Mouse (Mus musculus): Measurements from ENCODE around the gene Wdr11. TPM values are rescaled to one million over a fixed set of nuclear protein-coding genes. Genes with fewer than 3 reads are reported as not detected.
A peak's percentile ranks its signal among the peaks of the same experiment; 100 is the strongest.

The Wdr11 gene
- polyA plus RNA-seq, 1 experiment from 2014 or later = 37.0 TPM

DNA sequence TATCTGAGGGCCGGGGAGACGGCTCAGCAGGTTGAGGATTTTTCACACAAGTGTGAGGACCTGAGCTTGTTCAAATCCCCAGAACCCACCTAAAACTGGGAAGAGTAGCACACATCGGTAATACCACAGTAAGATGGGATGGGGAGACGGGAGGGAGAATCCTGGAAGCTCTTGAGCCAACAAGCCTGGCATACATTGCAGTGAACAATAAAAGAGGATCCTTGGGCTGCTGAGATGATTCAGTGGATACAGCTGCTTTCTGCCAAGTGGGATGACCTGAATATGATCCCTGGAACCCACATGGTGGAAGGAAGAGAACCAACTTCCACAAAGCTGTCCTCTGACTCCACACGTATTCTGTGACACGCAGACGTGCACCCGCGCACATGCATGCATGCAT is 68.9 kb downstream of the Wdr11 start:
- 77% methylated on average over 9 of the region's 9 CpGs for WGBS
- Histone ChIP-seq H3K27me3 (replicated peaks; ENCODE audit: control insufficient read depth, insufficient read depth, low read length) (no peaks in the 10 kb centered on the region), H3K4me1 (ENCODE audit: control insufficient read depth, insufficient read depth, low read length) (peaks cover 18% of the 10 kb centered on the region), H3K27ac (ENCODE audit: low read length) (no peak overlapping the region), H3K36me3 (ENCODE audit: control insufficient read depth, insufficient read depth, low read length) (no peaks in the 10 kb centered on the region), H3K9me3 (ENCODE audit: control insufficient read depth, low read length) (no peaks in the 10 kb centered on the region), H3K9ac (ENCODE audit: low read depth, low read length) (no peak overlapping the region), H3K4me2 (ENCODE audit: low read depth, low read length) (no peak overlapping the region), H3K4me3 (ENCODE audit: low read length) (no peak overlapping the region)
- no peak for ATAC-seq

- Histone ChIP-seq H3K9ac (ENCODE audit: low read depth, low read length) (no peak overlapping the region), H3K4me1 (ENCODE audit: control insufficient read depth, insufficient read depth, low read length) (peaks cover 18% of the 10 kb centered on the region), H3K27ac (ENCODE audit: low read length) (peak overlapping the region; percentile 8; the same call in 1 of the 2 replicates), H3K27me3 (replicated peaks; ENCODE audit: control insufficient read depth, insufficient read depth, low read length) (no peaks in the 10 kb centered on the region), H3K9me3 (ENCODE audit: control insufficient read depth, low read length) (no peaks in the 10 kb centered on the region), H3K4me2 (ENCODE audit: low read depth, low read length) (no peak overlapping the region), H3K36me3 (ENCODE audit: control insufficient read depth, insufficient read depth, low read length) (no peaks in the 10 kb centered on the region), H3K4me3 (ENCODE audit: low read length) (no peak overlapping the region)
- WGBS = 73% methylated on average over 16 of the region's 16 CpGs
- ATAC-seq = no peak
Measured at GRCm38 (mm10) chr7:129662051-129662789, 70.6 kb downstream of the Wdr11 start.

- Histone ChIP-seq H3K36me3 (ENCODE audit: control insufficient read depth, insufficient read depth, low read length) (no peaks in the 10 kb centered on the region), H3K27me3 (replicated peaks; ENCODE audit: control insufficient read depth, insufficient read depth, low read length) (no peaks in the 10 kb centered on the region), H3K9ac (ENCODE audit: low read depth, low read length) (peak overlapping the region; percentile 60), H3K4me3 (ENCODE audit: low read length) (0 out of 2 replicates have a peak overlapping the region, but pooled peaks have one; percentile 2), H3K9me3 (ENCODE audit: control insufficient read depth, low read length) (no peaks in the 10 kb centered on the region), H3K4me1 (ENCODE audit: control insufficient read depth, insufficient read depth, low read length) (peaks cover 21% of the 10 kb centered on the region), H3K27ac (ENCODE audit: low read length) (peak overlapping the region; percentile 95), H3K4me2 (ENCODE audit: low read depth, low read length) (peak overlapping the region; percentile 37; the same call in 1 of the 2 replicates)
- ATAC-seq = peak; percentile 95
- WGBS = 16% methylated on average over 12 of the region's 12 CpGs
Measured at GRCm38 (mm10) chr7:129663781-129664505, 72.3 kb downstream of the Wdr11 start.

- Histone ChIP-seq H3K9me3 (ENCODE audit: control insufficient read depth, low read length) (no peaks in the 10 kb centered on the region), H3K4me3 (ENCODE audit: low read length) (no peak overlapping the region), H3K36me3 (ENCODE audit: control insufficient read depth, insufficient read depth, low read length) (no peaks in the 10 kb centered on the region), H3K9ac (ENCODE audit: low read depth, low read length) (no peak overlapping the region), H3K27ac (ENCODE audit: low read length) (no peak overlapping the region), H3K4me1 (ENCODE audit: control insufficient read depth, insufficient read depth, low read length) (peaks cover 17% of the 10 kb centered on the region), H3K27me3 (replicated peaks; ENCODE audit: control insufficient read depth, insufficient read depth, low read length) (no peaks in the 10 kb centered on the region), H3K4me2 (ENCODE audit: low read depth, low read length) (no peak overlapping the region)
- ATAC-seq = no peak
- 84% methylated on average over 3 of the region's 3 CpGs for WGBS
Measured at GRCm38 (mm10) chr7:129665411-129665810, 73.7 kb downstream of the Wdr11 start.

DNA sequence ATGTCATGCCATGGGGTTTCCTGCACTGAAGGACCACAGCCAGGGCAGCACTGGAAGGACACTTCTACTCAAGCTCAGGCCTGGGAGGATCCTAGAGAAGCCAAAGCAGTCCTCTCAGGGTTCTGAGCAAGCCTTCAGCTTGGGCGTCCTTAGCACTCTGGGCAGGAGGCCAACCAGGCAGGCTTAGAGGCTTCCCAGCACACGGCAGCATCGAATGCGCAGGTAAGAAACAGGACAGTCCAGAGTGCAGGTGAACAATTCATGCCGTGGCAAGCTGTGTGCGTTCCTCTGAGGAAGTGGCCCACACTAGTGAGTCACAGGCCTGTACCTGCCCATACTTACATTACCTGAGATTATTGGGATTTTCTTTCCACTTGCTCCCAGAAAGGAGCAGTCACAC is 74.3 kb downstream of the Wdr11 start:
- no peak overlapping the region for H3K4me2 ChIP-seq (ENCODE audit: low read depth, low read length)
- H3K9ac ChIP-seq (ENCODE audit: low read depth, low read length) = no peak overlapping the region
- no peak overlapping the region for H3K27ac ChIP-seq (ENCODE audit: low read length)
- no peak overlapping the region for H3K4me3 ChIP-seq (ENCODE audit: low read length)
- peaks cover 13% of the 10 kb centered on the region for H3K4me1 ChIP-seq (ENCODE audit: control insufficient read depth, insufficient read depth, low read length)
- 0 out of 2 replicates have a peak, but pooled peaks have one; percentile 12 for ATAC-seq
- H3K27me3 ChIP-seq (replicated peaks; ENCODE audit: control insufficient read depth, insufficient read depth, low read length) = no peaks in the 10 kb centered on the region
- H3K9me3 ChIP-seq (ENCODE audit: control insufficient read depth, low read length) = no peaks in the 10 kb centered on the region
- 67% methylated on average over 6 of the region's 6 CpGs for WGBS
- H3K36me3 ChIP-seq (ENCODE audit: control insufficient read depth, insufficient read depth, low read length) = no peaks in the 10 kb centered on the region

DNA sequence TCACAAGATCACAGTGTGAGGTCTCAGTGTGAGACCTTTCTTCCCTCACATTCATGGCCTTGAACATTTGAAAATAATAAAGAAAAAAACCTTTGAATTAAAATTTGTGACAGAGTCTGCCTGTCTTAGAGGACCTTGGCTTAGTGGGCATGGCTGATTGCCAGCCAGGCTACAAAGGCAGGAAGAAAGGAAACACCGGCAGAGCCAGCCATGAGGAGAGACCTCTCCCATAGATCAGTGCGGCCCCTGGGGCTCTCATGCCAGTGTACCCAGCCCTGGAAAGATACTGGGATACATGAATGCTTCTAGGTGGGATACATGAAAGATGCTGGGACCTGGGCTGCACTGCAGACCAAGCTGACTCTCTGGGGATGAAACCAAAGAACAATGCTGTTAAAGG is 74.9 kb downstream of the Wdr11 start:
- H3K9me3 ChIP-seq (ENCODE audit: control insufficient read depth, low read length) = no peaks in the 10 kb centered on the region
- no peak overlapping the region for H3K4me3 ChIP-seq (ENCODE audit: low read length)
- no peaks in the 10 kb centered on the region for H3K27me3 ChIP-seq (replicated peaks; ENCODE audit: control insufficient read depth, insufficient read depth, low read length)
- 75% methylated on average over 2 of the region's 2 CpGs for WGBS
- no peak overlapping the region for H3K27ac ChIP-seq (ENCODE audit: low read length)
- H3K4me1 ChIP-seq (ENCODE audit: control insufficient read depth, insufficient read depth, low read length) = peaks cover 13% of the 10 kb centered on the region
- no peak overlapping the region for H3K9ac ChIP-seq (ENCODE audit: low read depth, low read length)
- ATAC-seq = no peak
- no peak overlapping the region for H3K4me2 ChIP-seq (ENCODE audit: low read depth, low read length)
- no peaks in the 10 kb centered on the region for H3K36me3 ChIP-seq (ENCODE audit: control insufficient read depth, insufficient read depth, low read length)

DNA sequence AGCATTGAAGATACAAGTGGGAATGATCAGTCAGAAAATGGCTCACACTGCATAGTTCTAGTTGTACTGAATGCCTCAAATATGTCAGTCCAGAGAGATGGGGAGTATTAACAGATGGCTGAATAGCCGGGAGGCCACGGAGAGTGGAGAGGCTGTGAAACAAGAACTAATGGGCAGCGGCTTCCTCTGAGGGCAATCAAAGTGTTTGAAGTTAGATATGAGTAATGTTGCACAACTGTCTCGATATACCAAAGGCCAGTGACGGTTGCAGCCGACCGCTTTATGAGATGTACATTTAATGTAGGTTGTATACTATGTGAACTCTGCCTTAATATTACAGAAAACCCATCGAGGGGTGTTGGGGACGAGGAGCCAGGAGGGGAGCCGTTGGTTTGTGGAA is 78.6 kb downstream of the Wdr11 start:
- peak; percentile 68 for ATAC-seq
- no peak overlapping the region for H3K4me2 ChIP-seq (ENCODE audit: low read depth, low read length)
- no peaks in the 10 kb centered on the region for H3K9me3 ChIP-seq (ENCODE audit: control insufficient read depth, low read length)
- no peaks in the 10 kb centered on the region for H3K27me3 ChIP-seq (replicated peaks; ENCODE audit: control insufficient read depth, insufficient read depth, low read length)
- H3K27ac ChIP-seq (ENCODE audit: low read length) = no peak overlapping the region
- H3K36me3 ChIP-seq (ENCODE audit: control insufficient read depth, insufficient read depth, low read length) = no peaks in the 10 kb centered on the region
- H3K4me3 ChIP-seq (ENCODE audit: low read length) = no peak overlapping the region
- peaks cover 3% of the 10 kb centered on the region; the same call in 1 of the 2 replicates for H3K4me1 ChIP-seq (ENCODE audit: control insufficient read depth, insufficient read depth, low read length)
- no peak overlapping the region for H3K9ac ChIP-seq (ENCODE audit: low read depth, low read length)
- WGBS = 55% methylated on average over 10 of the region's 10 CpGs

DNA sequence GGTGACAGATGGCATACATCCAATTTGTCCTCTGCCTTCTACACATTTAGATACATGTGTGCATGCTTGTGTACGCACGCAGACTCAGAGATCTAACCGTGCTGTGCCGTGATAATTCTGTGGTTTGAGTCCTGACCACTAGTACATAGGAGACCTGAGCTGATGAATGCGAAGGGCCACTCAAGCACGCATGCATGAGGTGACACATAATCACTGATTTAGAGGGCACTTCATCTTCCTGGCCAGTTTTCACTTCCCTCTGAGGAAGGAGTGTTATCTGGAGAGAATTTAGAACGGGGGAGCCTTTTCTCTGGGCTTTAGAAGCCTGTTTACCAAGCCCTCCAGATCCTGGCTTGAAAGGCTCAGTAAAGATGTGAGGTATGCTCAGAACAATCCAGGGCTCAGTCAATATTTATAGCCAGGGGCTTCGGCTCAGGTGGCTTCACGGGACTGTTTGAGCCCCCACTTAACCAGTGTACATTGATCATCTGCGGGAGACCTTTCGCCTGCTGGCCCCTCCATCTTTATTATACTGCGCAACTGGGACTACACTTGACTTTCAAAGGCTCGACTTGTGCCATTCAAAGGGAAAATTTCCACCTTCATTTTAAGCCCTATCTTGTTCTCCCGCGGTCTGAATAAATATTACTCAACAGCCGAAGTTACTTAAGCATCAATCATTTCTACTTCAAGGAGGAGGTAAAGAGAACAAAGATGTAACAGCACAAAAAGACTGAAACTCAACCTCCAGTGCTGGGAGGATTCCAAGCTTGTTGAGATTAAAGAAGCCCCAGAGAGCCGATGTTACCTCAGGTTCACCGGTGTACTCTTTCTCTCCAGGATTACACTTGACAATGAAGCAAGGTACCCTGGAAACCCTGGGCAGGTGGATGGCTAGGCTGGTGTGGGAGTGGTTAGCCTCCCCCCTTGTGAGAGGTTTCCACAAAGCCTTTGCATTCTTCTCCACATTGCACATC is 80.3 kb downstream of the Wdr11 start:
- WGBS = 62% methylated on average over 18 of the region's 18 CpGs
- H3K36me3 ChIP-seq (ENCODE audit: control insufficient read depth, insufficient read depth, low read length) = no peaks in the 10 kb centered on the region
- no peak for ATAC-seq
- H3K27me3 ChIP-seq (replicated peaks; ENCODE audit: control insufficient read depth, insufficient read depth, low read length) = no peaks in the 10 kb centered on the region
- no peak overlapping the region for H3K27ac ChIP-seq (ENCODE audit: low read length)
- no peaks in the 10 kb centered on the region for H3K9me3 ChIP-seq (ENCODE audit: control insufficient read depth, low read length)
- H3K4me3 ChIP-seq (ENCODE audit: low read length) = no peak overlapping the region
- H3K4me2 ChIP-seq (ENCODE audit: low read depth, low read length) = no peak overlapping the region; the same call in 1 of the 2 replicates
- peaks cover 3% of the 10 kb centered on the region; the same call in 1 of the 2 replicates for H3K4me1 ChIP-seq (ENCODE audit: control insufficient read depth, insufficient read depth, low read length)
- H3K9ac ChIP-seq (ENCODE audit: low read depth, low read length) = no peak overlapping the region

DNA sequence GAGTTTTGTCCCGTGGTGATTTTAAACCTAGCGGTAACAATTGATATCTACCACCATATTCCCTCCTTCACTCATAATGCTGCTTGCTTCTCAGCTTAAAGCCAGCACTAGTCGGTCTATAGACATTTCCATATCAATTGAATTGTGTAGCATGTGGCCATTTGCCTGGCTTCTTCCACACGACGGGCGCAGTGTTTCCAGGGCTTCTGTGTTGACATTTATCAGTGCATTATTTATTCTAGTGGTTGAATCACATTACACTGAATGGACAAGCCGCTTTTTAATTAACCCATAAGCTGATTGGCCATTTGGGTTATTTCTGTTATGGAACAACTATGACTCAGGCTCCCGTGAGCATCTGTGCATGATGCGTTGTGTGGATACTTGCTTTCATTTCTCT is 82.1 kb downstream of the Wdr11 start:
- 71% methylated on average over 9 of the region's 9 CpGs for WGBS
- no peak overlapping the region for H3K27ac ChIP-seq (ENCODE audit: low read length)
- no peak overlapping the region for H3K4me3 ChIP-seq (ENCODE audit: low read length)
- H3K4me1 ChIP-seq (ENCODE audit: control insufficient read depth, insufficient read depth, low read length) = peaks cover 4% of the 10 kb centered on the region; the same call in 1 of the 2 replicates
- no peaks in the 10 kb centered on the region for H3K9me3 ChIP-seq (ENCODE audit: control insufficient read depth, low read length)
- no peaks in the 10 kb centered on the region for H3K36me3 ChIP-seq (ENCODE audit: control insufficient read depth, insufficient read depth, low read length)
- no peak overlapping the region for H3K9ac ChIP-seq (ENCODE audit: low read depth, low read length)
- H3K4me2 ChIP-seq (ENCODE audit: low read depth, low read length) = no peak overlapping the region
- no peaks in the 10 kb centered on the region for H3K27me3 ChIP-seq (replicated peaks; ENCODE audit: control insufficient read depth, insufficient read depth, low read length)
- ATAC-seq = no peak

Measured in intestine, embryonic 16.5 days (tissue).